Mouse (Mus musculus) lung, adult 2 months (tissue): ENCODE results near the gene Ghrh.

ENCODE experiments used
- CTCF ChIP-seq: fragments of 200-500 bp; IDR thresholded peaks from 2 replicates; pipeline ENCODE4 v1.5.1; 2011; ENCODE audit warnings: mild to moderate bottlenecking, low read length, control low read depth; ENCODE audit not compliant: insufficient read depth
- POLR2A ChIP-seq: fragments of 200-500 bp; IDR thresholded peaks from 2 replicates; pipeline ENCODE4 v1.6.1; 2011; ENCODE audit warnings: low read depth, mild to moderate bottlenecking, control low read depth, low read length, borderline replicate concordance; ENCODE audit errors: extremely low read depth

- no peak for TF ChIP-seq CTCF
- no peak for TF ChIP-seq POLR2A
Observed at GRCm38 (mm10) chr2:157303096-157303495, 44.2 kb downstream of the Ghrh start.
